In genomic region chr13:75927951-75928350, GRCm38 (mm10) we compare ENCODE assay signal across 19 mouse cellular contexts. TPM values are rescaled to one million over a fixed set of nuclear protein-coding genes. Genes with fewer than 3 reads are reported as not detected.
"Had no signal": no experiment of that assay in that cellular context is flagged by ENCODE, and none has a peak within 500 bp of the region (broad histone marks: within the 10 kb centered on the region; RNA-seq: fewer than 3 reads in every experiment).

No protein-coding gene starts in this region.

- H3K27me3 ChIP-seq: limb, embryonic 13.5 days; liver, embryonic 12.5 days; liver, embryonic 15.5 days; midbrain, embryonic 13.5 days had no signal

- H3K4me3 ChIP-seq: layer of hippocampus, adult 2 months; limb, embryonic 10.5 days; limb, embryonic 13.5 days; liver, embryonic 12.5 days; liver, embryonic 15.5 days; midbrain, embryonic 13.5 days had no signal

- H3K9me3 ChIP-seq: limb, embryonic 10.5 days; limb, embryonic 13.5 days; liver, embryonic 12.5 days; liver, embryonic 15.5 days; midbrain, embryonic 13.5 days had no signal

- H3K9ac ChIP-seq: limb, embryonic 13.5 days; liver, embryonic 12.5 days; liver, embryonic 15.5 days; midbrain, embryonic 13.5 days had no signal

- H3K27ac ChIP-seq: kidney, postnatal 0 days; layer of hippocampus, adult 2 months; limb, embryonic 10.5 days; limb, embryonic 13.5 days; liver, embryonic 12.5 days; liver, embryonic 15.5 days; macrophage; midbrain, embryonic 13.5 days; stomach, postnatal 0 days had no signal

- ATAC-seq: liver, embryonic 12.5 days; midbrain, embryonic 13.5 days; midbrain, embryonic 16.5 days had no signal

- H3K4me2 ChIP-seq: limb, embryonic 13.5 days; liver, embryonic 12.5 days; liver, embryonic 15.5 days; midbrain, embryonic 13.5 days had no signal

- DNase-seq: kidney, adult 18-20 months; kidney, postnatal 25 days; layer of hippocampus, adult 9-11 months; liver; lung, adult 18-20 months; thymus, postnatal 25 days had no signal

RNA-seq across cellular contexts. Expression of gene Spata9, which starts 39.0 kb away (rescaled TPM):
- total RNA-seq: layer of hippocampus, postnatal 25 days; left cerebral cortex, adult 18-20 months had no signal
- polyA plus RNA-seq: large intestine, adult 2 months; macrophage had no signal
